Mouse (Mus musculus) large intestine, adult 2 months (tissue): ENCODE data around the gene Ahsg. TPM values are rescaled to one million over a fixed set of nuclear protein-coding genes. Genes with fewer than 3 reads are reported as not detected.
"Not testable (repeated sequence)": the region's sequence is repeated elsewhere in the genome, so short reads cannot be mapped to it uniquely, and the experiment has no call there.

Source experiments
- DNase-seq: peaks from one replicate; pipeline ENCODE4 v3.0.0-alpha.2; 2012; ENCODE audit warnings: low read depth, low spot score
- WGBS: fragments of 180-500 bp; shearing (Covaris S2); methylation state at CpG from one replicate; pipeline ENCODE4 v1.1.7; 2018; 5-methylcytosine and 5-hydroxymethylcytosine counted together
- polyA plus RNA-seq: library from polyadenylated mRNA; depleted of rRNA; stranded (reverse); fragments of >200 nt; gene quantifications from 2 replicates; pipeline ENCODE4 v1.2.3, GENCODE M21; 2012; rRNA removed

Ahsg gene
- polyA plus RNA-seq, 1 experiment = 0.21 TPM

- 73% methylated on average over 6 of the region's 6 CpGs for WGBS
- no peak for DNase-seq
Measured at GRCm38 (mm10) chr16:22929575-22929974, 38.5 kb downstream of the Ahsg start.

- WGBS = 81% methylated on average over 11 of the region's 11 CpGs
- DNase-seq = no peak
Measured at GRCm38 (mm10) chr16:22931431-22932200, 40.5 kb downstream of the Ahsg start.

GRCm38 (mm10) chr16:22937631-22938030, 46.6 kb downstream of the Ahsg start:
- DNase-seq = no peak
- WGBS = 82% methylated on average over 12 of the region's 12 CpGs

GRCm38 (mm10) chr16:22938541-22938940, 47.5 kb downstream of the Ahsg start:
- no peak for DNase-seq
- 45% methylated on average over 2 of the region's 2 CpGs for WGBS

- DNase-seq = no peak
- WGBS = 82% methylated on average over 8 of the region's 8 CpGs
Measured at GRCm38 (mm10) chr16:22939120-22939695, 48.1 kb downstream of the Ahsg start.

- not testable (repeated sequence) for DNase-seq
Measured at GRCm38 (mm10) chr16:22941825-22942476, 50.9 kb downstream of the Ahsg start.

GRCm38 (mm10) chr16:22947371-22947770, 56.3 kb downstream of the Ahsg start:
- WGBS = 85% methylated on average over 2 of the region's 2 CpGs
- no peak for DNase-seq

Other genes with a start within 250 kb of the Ahsg start
- gene Dgkg, start 234.1 kb upstream of the Ahsg start, polyA plus RNA-seq = 0.31 and 0.71 TPM in 2 replicates
- not detected in 2 replicates for gene Crygs, start 79.7 kb upstream of the Ahsg start, polyA plus RNA-seq
- gene Tbccd1, start 33.6 kb upstream of the Ahsg start, polyA plus RNA-seq = 13.9 and 16.2 TPM in 2 replicates
- gene Dnajb11, start 33.4 kb upstream of the Ahsg start, polyA plus RNA-seq = 30.0 and 30.4 TPM in 2 replicates
- 0.21 and 0.27 TPM in 2 replicates for gene Fetub, start 27.1 kb downstream of the Ahsg start, polyA plus RNA-seq
- gene Hrg, start 59.8 kb downstream of the Ahsg start, polyA plus RNA-seq = 0.05 and 0.24 TPM in 2 replicates
- 0.05 TPM in 1 of 2 replicates, not detected in the other for gene Kng2, start 138.2 kb downstream of the Ahsg start, polyA plus RNA-seq
- gene Kng1, start 166.6 kb downstream of the Ahsg start, polyA plus RNA-seq = not detected in 2 replicates
- 78.7 and 94.4 TPM in 2 replicates for gene Eif4a2, start 216.2 kb downstream of the Ahsg start, polyA plus RNA-seq
- 1.0 and 1.7 TPM in 2 replicates for gene Rfc4, start 236.5 kb downstream of the Ahsg start, polyA plus RNA-seq